Mouse (Mus musculus) lung, postnatal 14 days (tissue): ENCODE results near the gene Gm11733.
A peak's percentile ranks its signal among the peaks of the same experiment; 100 is the strongest.
"Not testable (repeated sequence)": the region's sequence is repeated elsewhere in the genome, so short reads cannot be mapped to it uniquely, and the experiment has no call there.

Source experiments
- DNase-seq: peaks from one replicate; pipeline ENCODE4 v3.0.0; 2021

The Gm11733 gene

GRCm38 (mm10) chr11:117484198-117484597, at the start of gene Gm11733:
Gene Gm11733 (plus strand): TSS chr11:117484368.
- no peak for DNase-seq

- peak; percentile 4 for DNase-seq
Observed at GRCm38 (mm10) chr11:117436401-117437109, 47.6 kb upstream of the Gm11733 start.

GRCm38 (mm10) chr11:117437110-117437490, 47.1 kb upstream of the Gm11733 start:
- no peak for DNase-seq

- DNase-seq = no peak
Observed at GRCm38 (mm10) chr11:117438363-117438762, 45.8 kb upstream of the Gm11733 start.

DNA sequence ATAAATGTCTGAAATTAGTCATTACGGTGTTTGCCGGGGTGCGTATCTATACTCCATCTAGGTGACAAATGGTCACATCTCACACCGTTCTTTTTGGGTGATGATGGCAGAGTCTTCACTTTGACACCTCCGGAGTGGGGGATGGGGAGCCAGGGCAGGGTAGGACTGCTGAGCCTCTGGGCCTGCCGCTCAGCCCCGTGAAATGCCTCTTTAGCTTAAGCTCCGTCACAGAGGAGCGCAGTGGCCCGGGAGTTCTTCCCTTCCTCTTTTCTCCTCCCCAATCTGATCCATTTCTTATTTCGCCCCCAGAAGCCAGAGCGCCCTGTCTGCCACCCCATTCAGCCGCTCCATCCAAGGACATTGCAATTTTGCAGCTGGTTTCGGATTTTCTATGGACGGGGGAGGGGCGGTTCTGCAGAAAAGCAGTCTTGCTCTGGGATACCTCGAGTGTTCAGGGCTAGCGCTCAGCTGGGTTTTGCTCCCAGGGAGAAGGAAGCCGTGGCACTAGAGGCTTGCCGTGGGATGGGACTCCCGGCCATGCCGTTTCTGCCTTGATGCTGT, 43.2 kb upstream of the Gm11733 start:
- peak; percentile 8 for DNase-seq

GRCm38 (mm10) chr11:117444090-117444489, 40.1 kb upstream of the Gm11733 start:
- no peak for DNase-seq

DNA sequence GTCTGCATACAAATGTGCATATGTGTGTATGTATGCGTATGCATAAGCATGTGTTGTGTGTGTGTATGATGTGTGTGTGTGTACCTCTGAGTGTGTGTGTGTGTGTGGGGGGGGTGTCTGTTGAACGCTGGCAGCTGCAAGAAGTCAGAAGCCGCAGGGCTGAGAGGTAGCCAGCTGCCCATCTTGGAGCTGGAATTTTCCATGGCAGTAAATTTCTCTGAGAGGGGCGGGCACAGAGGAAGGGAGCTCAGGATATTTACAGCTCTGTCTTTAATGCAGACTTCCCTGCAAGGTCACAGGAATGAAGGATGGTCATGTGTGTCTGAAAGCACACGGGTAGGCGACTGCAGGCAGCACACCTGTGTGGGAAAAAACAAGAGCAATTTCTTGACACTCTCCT, 38.5 kb upstream of the Gm11733 start:
- no peak for DNase-seq

DNA sequence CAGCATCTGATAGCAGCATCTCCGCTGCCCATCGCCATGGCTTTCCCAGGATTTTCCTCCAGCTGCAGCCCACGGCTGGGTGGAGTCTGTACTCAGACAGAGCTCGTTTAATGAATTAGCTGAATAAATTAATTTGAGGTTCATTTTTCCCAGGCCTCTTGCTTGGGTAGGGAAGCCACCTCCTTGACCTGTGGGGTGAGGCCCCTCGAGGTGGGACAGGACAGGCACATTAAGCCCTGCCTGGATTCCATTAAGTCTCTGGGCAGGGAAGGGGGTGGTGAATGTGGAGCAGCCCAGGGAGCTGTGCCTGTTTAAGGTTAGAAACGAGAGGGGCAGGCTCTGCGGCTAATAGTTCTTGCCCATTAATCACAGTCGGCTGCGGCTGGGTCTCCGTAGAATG, 30.1 kb upstream of the Gm11733 start:
- DNase-seq = no peak

GRCm38 (mm10) chr11:117459148-117459547, 25.0 kb upstream of the Gm11733 start:
- no peak for DNase-seq

- DNase-seq = no peak
Observed at GRCm38 (mm10) chr11:117462202-117462864, 21.8 kb upstream of the Gm11733 start.

GRCm38 (mm10) chr11:117463416-117463815, 20.8 kb upstream of the Gm11733 start:
- DNase-seq = not testable (repeated sequence)

DNA sequence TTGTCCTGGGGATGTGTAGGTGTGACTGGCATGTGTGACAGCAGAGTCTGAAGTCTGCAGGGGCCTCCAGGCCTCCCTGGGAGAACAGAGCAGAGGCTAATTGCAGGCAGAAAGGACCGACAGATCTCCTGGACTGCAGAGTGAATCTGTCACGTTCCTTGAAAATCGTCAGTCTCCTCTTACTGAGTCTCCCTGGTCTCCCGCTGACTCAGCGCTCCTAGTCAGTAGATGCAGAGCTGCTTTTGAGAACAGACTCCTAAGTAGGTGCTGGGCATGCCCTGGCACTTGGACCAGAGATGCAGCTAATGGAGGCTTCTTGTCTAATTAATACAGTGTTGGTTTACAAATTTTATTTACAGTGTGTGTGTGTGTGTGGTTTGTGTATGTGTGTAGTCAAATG, 17.9 kb upstream of the Gm11733 start:
- DNase-seq = no peak

- no peak for DNase-seq
Observed at GRCm38 (mm10) chr11:117466911-117467310, 17.3 kb upstream of the Gm11733 start.

DNA sequence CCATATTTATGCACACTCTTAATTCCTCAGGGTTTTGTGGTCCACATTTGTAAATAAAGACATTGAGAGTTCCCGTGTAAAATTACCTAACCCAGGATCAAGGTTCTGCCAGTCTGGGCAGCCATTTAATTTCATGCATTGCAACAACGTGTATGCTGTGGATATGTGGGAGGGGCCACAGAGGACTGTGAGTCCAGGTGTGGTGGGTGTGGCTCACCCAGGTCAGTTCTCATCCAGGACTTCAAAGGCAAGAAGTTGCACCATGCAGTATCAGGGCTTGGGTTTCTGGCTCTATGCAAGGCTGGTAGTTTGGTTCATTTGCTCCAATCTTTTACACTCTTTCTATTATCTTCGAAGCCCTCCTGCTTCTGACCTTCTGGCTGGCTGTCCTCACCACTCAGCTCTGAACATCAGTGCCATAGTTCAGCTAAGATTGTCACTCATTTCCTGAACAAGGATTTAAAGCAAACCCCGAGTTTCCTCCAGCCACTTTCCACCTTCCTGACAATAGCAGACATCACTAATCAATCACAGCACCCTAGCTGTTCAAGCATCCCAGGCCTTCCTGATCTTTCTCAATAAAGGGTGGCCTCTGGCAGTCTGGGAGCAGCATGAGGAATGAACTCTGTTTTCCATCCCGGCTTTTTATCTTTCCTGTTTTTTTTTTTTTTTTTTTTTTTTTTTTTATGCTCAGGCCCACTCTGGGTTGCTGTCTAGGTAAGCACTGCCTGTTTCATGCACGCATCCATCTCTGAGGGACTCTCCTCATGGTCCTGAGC, 15.4 kb upstream of the Gm11733 start:
- no peak for DNase-seq

GRCm38 (mm10) chr11:117469724-117470123, 14.4 kb upstream of the Gm11733 start:
- no peak for DNase-seq

GRCm38 (mm10) chr11:117470586-117471195, 13.5 kb upstream of the Gm11733 start:
- no peak for DNase-seq

DNA sequence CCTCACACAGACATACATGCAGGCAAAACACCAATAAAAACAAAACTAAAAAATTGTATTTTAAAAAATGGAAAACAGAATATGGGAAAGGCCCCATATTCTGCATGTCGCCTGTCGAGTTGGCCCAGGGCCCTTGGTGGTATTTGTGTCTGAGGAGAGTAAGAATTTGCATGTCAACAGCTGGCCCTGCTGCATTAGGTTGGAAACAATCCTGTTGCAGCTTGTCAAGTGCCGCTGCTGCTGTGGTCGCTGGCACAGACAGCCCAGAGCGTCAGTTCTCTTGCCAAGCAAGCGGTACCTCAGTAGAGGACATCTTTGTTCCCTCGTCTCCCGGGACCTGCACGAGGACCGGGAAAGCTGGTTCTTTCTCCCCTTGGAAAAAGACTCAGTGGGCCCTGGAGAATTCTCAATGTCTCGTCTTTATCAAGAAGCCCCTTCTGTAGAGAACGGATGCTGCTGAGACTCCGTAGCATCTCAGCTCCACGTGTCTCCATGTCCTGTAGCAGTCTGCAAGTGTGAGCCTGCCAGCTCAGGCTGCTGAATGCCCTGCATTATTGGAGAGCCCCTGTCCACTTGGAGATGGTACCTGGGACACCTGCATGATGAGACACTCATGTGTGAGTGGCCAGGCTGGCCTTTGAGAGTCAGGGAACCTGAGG, 12.4 kb upstream of the Gm11733 start:
- DNase-seq = no peak

DNA sequence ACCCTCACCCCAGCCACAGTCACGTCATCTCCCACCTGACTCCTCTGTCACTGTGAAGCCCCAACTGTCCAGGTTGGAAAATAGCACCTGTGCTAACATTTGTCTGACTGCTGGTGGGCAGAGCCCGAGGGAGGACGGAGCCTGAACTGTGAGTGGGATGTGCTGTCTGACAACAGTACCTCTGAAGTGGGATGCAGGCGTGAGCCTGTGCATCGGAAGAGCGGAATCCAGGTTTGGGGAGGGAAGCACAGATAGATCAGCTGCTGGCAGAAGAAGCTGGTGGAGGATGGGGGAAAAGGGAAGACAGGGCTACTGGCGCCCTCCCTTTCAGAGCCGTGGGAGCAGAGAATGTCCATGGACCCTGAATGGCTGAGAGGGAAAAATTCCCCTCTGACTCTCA, 11.3 kb upstream of the Gm11733 start:
- no peak for DNase-seq

- no peak for DNase-seq
Observed at GRCm38 (mm10) chr11:117475204-117475603, 9.0 kb upstream of the Gm11733 start.

GRCm38 (mm10) chr11:117475669-117476068, 8.5 kb upstream of the Gm11733 start:
- peak; percentile 45 for DNase-seq

GRCm38 (mm10) chr11:117476554-117477107, 7.5 kb upstream of the Gm11733 start:
- no peak for DNase-seq
